Comparison of ENCODE assay signal across 20 mouse cellular contexts in the genomic region with DNA sequence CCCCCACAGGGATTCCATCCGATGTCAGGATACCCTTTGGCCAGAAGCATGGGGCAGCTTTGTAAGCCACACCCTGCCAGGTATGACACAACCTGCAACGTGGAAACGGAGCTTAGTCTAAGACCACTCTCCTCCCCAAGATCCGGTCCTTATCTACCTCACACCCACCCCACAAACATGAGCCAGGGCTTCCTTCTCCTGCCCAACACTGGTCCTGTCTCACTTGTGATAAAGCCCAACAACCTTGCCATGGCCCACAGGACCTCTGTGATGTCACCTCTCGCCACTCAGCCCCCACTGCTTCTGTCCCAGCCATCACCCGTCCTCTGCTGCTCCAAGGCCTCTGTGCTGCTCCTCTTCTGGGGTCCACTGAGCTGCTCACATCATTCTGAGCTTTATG.
"Had no signal": no experiment of that assay in that cellular context is flagged by ENCODE, and none has a peak within 500 bp of the region (broad histone marks: within the 10 kb centered on the region; RNA-seq: fewer than 3 reads in every experiment).

No protein-coding gene starts in this region.

- H3K9me3 ChIP-seq: midbrain, embryonic 10.5 days; midbrain, embryonic 12.5 days; neural tube, embryonic 13.5 days; neural tube, embryonic 15.5 days had no signal

- H3K27ac ChIP-seq: midbrain, embryonic 10.5 days; midbrain, embryonic 12.5 days; neural tube, embryonic 13.5 days; neural tube, embryonic 15.5 days had no signal

- ATAC-seq: midbrain, embryonic 16.5 days had no signal

- DNase-seq: lung, adult 18-20 months; lung, embryonic 14.5 days; lung, postnatal 10 days; lung, postnatal 4 days; midbrain, embryonic 14.5 days; retina, postnatal 1 day; right cerebral cortex, adult 18-20 months; right cerebral cortex, postnatal 25 days; right cerebral cortex, postnatal 4 days; spleen, adult 18-20 months; thymus, adult 18-20 months; thymus, postnatal 14 days; thymus, postnatal 36 days had no signal

- H3K4me2 ChIP-seq: lung, embryonic 14.5 days; midbrain, embryonic 12.5 days; neural tube, embryonic 13.5 days; neural tube, embryonic 15.5 days had no signal

- H3K4me3 ChIP-seq: megakaryocyte, embryonic 14.5 days; midbrain, embryonic 10.5 days; midbrain, embryonic 12.5 days; myocyte; neural tube, embryonic 13.5 days; neural tube, embryonic 15.5 days had no signal

- H3K36me3 ChIP-seq: midbrain, embryonic 10.5 days; midbrain, embryonic 12.5 days; neural tube, embryonic 13.5 days; neural tube, embryonic 15.5 days had no signal

- H3K9ac ChIP-seq: lung, embryonic 14.5 days; midbrain, embryonic 12.5 days; neural tube, embryonic 13.5 days; neural tube, embryonic 15.5 days had no signal
